In genomic region chr6:142634530-142635184, GRCm38 (mm10) we compare ENCODE assay signal across 21 mouse cellular contexts.
A peak's percentile ranks its signal among the peaks of the same experiment; 100 is the strongest.
DNase-seq lines count a peak whose midpoint lies in the region; ATAC-seq lines count a peak whose summit lies in the region.
"Had no signal": no experiment of that assay in that cellular context is flagged by ENCODE, and none has a peak within 500 bp of the region (broad histone marks: within the 10 kb centered on the region; RNA-seq: fewer than 3 reads in every experiment).

No protein-coding gene starts in this region.

- H3K4me3 ChIP-seq in forebrain, embryonic 13.5 days: no peak overlapping the region
- no peak overlapping the region for H3K4me3 ChIP-seq in forebrain, embryonic 15.5 days
- H3K4me3 ChIP-seq in kidney, embryonic 15.5 days (replicated peaks): no peak overlapping the region
- H3K4me3 ChIP-seq in embryonic facial prominence, embryonic 14.5 days (ENCODE audit: low read depth, low read length): no peak overlapping the region
- H3K4me3 ChIP-seq: hindbrain, embryonic 15.5 days; limb, embryonic 12.5 days; megakaryocyte, embryonic 14.5 days; midbrain, embryonic 13.5 days had no signal

- H3K4me2 ChIP-seq in forebrain, embryonic 13.5 days: no peak overlapping the region
- H3K4me2 ChIP-seq in forebrain, embryonic 15.5 days (replicated peaks): no peak overlapping the region
- no peak overlapping the region for H3K4me2 ChIP-seq in kidney, embryonic 15.5 days
- H3K4me2 ChIP-seq in embryonic facial prominence, embryonic 14.5 days (ENCODE audit: low read depth, low read length): no peak overlapping the region
- H3K4me2 ChIP-seq: hindbrain, embryonic 15.5 days; limb, embryonic 12.5 days; liver, embryonic 11.5 days; midbrain, embryonic 13.5 days had no signal

- ATAC-seq in forebrain, embryonic 13.5 days: peak; percentile 24; the same call in 1 of the 2 replicates
- ATAC-seq in forebrain, embryonic 15.5 days (replicated peaks): no peak; the same call in 1 of the 2 replicates
- ATAC-seq in kidney, embryonic 15.5 days (replicated peaks; ENCODE audit: low FRiP score): peak; percentile 60
- ATAC-seq in embryonic facial prominence, embryonic 14.5 days (ENCODE audit: low read depth): peak; percentile 83
- ATAC-seq: liver, postnatal 0 days had no signal

- 60% methylated on average over 10 of the region's 10 CpGs for WGBS in forebrain, embryonic 13.5 days
- 49% methylated on average over 10 of the region's 10 CpGs for whole genome bisulfite sequencing in forebrain, embryonic 15.5 days
- 65% methylated on average over 10 of the region's 10 CpGs for whole genome bisulfite sequencing in kidney, embryonic 15.5 days
- 65% methylated on average over 10 of the region's 10 CpGs for WGBS in embryonic facial prominence, embryonic 14.5 days

- H3K9me3 ChIP-seq in forebrain, embryonic 13.5 days (replicated peaks): no peaks in the 10 kb centered on the region
- no peaks in the 10 kb centered on the region for H3K9me3 ChIP-seq in forebrain, embryonic 15.5 days
- no peaks in the 10 kb centered on the region for H3K9me3 ChIP-seq in kidney, embryonic 15.5 days (replicated peaks)
- no peaks in the 10 kb centered on the region for H3K9me3 ChIP-seq in embryonic facial prominence, embryonic 14.5 days (ENCODE audit: control insufficient read depth, low read length)
- H3K9me3 ChIP-seq: hindbrain, embryonic 15.5 days; limb, embryonic 12.5 days; megakaryocyte, embryonic 14.5 days; midbrain, embryonic 13.5 days had no signal

- DNase-seq in kidney, postnatal 10 days: no peak
- peak; percentile 29 for DNase-seq in adipocyte (ENCODE audit: low spot score)
- DNase-seq in embryonic facial prominence, embryonic 14.5 days (ENCODE audit: low spot score): peak; percentile 47
- DNase-seq in frontal cortex, postnatal 36 days (ENCODE audit: low spot score in 2 of 2): no peak
- no peak for DNase-seq in urinary bladder, adult 2 months (ENCODE audit: low spot score)
- DNase-seq: adrenal gland, postnatal 25 days; cerebellum, adult 9-10 months; gastrocnemius, postnatal 14 days; heart, adult 18-20 months; kidney, adult 9 months; liver, postnatal 0 days; right cerebral cortex, postnatal 4 days; thymus, postnatal 14 days had no signal

- no peak overlapping the region for H3K27ac ChIP-seq in forebrain, embryonic 13.5 days
- H3K27ac ChIP-seq in forebrain, embryonic 15.5 days (replicated peaks): no peak overlapping the region
- H3K27ac ChIP-seq in kidney, embryonic 15.5 days: no peak overlapping the region
- H3K27ac ChIP-seq in embryonic facial prominence, embryonic 14.5 days (replicated peaks; ENCODE audit: low read depth, low read length): no peak overlapping the region
- H3K27ac ChIP-seq: hindbrain, embryonic 15.5 days; limb, embryonic 12.5 days; midbrain, embryonic 13.5 days had no signal

- peaks cover 5% of the 10 kb centered on the region; the same call in 1 of the 2 replicates for H3K4me1 ChIP-seq in forebrain, embryonic 13.5 days
- peaks cover 6% of the 10 kb centered on the region for H3K4me1 ChIP-seq in forebrain, embryonic 15.5 days
- H3K4me1 ChIP-seq in kidney, embryonic 15.5 days: peaks cover 6% of the 10 kb centered on the region; the same call in 1 of the 2 replicates
- H3K4me1 ChIP-seq in embryonic facial prominence, embryonic 14.5 days (ENCODE audit: control insufficient read depth, insufficient read depth, low read length): no peaks in the 10 kb centered on the region
- H3K4me1 ChIP-seq: hindbrain, embryonic 15.5 days; limb, embryonic 12.5 days; megakaryocyte, embryonic 14.5 days; midbrain, embryonic 13.5 days had no signal

- H3K36me3 ChIP-seq in forebrain, embryonic 13.5 days (ENCODE audit: poor library complexity, severe bottlenecking): no peaks in the 10 kb centered on the region
- no peaks in the 10 kb centered on the region for H3K36me3 ChIP-seq in forebrain, embryonic 15.5 days
- no peaks in the 10 kb centered on the region for H3K36me3 ChIP-seq in kidney, embryonic 15.5 days
- H3K36me3 ChIP-seq in embryonic facial prominence, embryonic 14.5 days (ENCODE audit: control insufficient read depth, insufficient read depth, low read length): no peaks in the 10 kb centered on the region
- H3K36me3 ChIP-seq: hindbrain, embryonic 15.5 days; limb, embryonic 12.5 days; midbrain, embryonic 13.5 days had no signal

- H3K27me3 ChIP-seq in forebrain, embryonic 13.5 days: no peaks in the 10 kb centered on the region
- no peaks in the 10 kb centered on the region for H3K27me3 ChIP-seq in forebrain, embryonic 15.5 days
- no peaks in the 10 kb centered on the region for H3K27me3 ChIP-seq in kidney, embryonic 15.5 days
- H3K27me3 ChIP-seq in embryonic facial prominence, embryonic 14.5 days (replicated peaks; ENCODE audit: control insufficient read depth, insufficient read depth, low read length): no peaks in the 10 kb centered on the region
- H3K27me3 ChIP-seq: hindbrain, embryonic 15.5 days; limb, embryonic 12.5 days; megakaryocyte, embryonic 14.5 days; midbrain, embryonic 13.5 days had no signal

- no peak overlapping the region for H3K9ac ChIP-seq in forebrain, embryonic 13.5 days
- no peak overlapping the region for H3K9ac ChIP-seq in forebrain, embryonic 15.5 days (replicated peaks)
- no peak overlapping the region for H3K9ac ChIP-seq in kidney, embryonic 15.5 days
- H3K9ac ChIP-seq in embryonic facial prominence, embryonic 14.5 days (ENCODE audit: low read depth, low read length): no peak overlapping the region
- H3K9ac ChIP-seq: hindbrain, embryonic 15.5 days; limb, embryonic 12.5 days; liver, postnatal 0 days; midbrain, embryonic 13.5 days had no signal

Comparison
In these comparisons a context has a peak if more than half of its experiments do, and no peak if none do; other contexts are left out.
1. DNase-seq: peak in adipocyte (single experiment) and embryonic facial prominence, embryonic 14.5 days (single experiment); none in kidney, postnatal 10 days (single experiment), frontal cortex, postnatal 36 days (0 of 2) and urinary bladder, adult 2 months (single experiment).